Mouse (Mus musculus) heart, postnatal 0 days (tissue): ENCODE data around the gene Usp49.

Experiments used
- CTCF ChIP-seq: IDR thresholded peaks from 2 replicates; pipeline ENCODE4 v1.5.1; 2016; ENCODE audit warnings: antibody characterized with exemption, control low read depth, low read depth
- EP300 ChIP-seq: IDR thresholded peaks from 2 replicates; pipeline ENCODE4 v1.6.1; 2016; ENCODE audit warnings: antibody characterized with exemption, low read depth

GRCm38 (mm10) chr17:47591073-47591472 is 39.4 kb upstream of the Usp49 start:
- TF ChIP-seq EP300: no peak
- TF ChIP-seq CTCF: no peak
